Mouse (Mus musculus) thymus, adult 2 months (tissue): Measurements from ENCODE around the gene S100a9.

Source experiments
- CTCF ChIP-seq: fragments of 200-500 bp; IDR thresholded peaks from 2 replicates; pipeline ENCODE4 v1.5.1; 2012; ENCODE audit warnings: mild to moderate bottlenecking, control low read depth, low read length, moderate library complexity, borderline replicate concordance; ENCODE audit not compliant: control insufficient read depth, poor library complexity, insufficient read depth; ENCODE audit errors: extremely low read depth
- POLR2A ChIP-seq: fragments of 200-500 bp; IDR thresholded peaks from 2 replicates; pipeline ENCODE4 v1.6.1; 2012; ENCODE audit warnings: mild to moderate bottlenecking, low read length, control low read depth, moderate library complexity; ENCODE audit not compliant: control insufficient read depth, poor library complexity, insufficient read depth; ENCODE audit errors: extremely low read depth

DNA sequence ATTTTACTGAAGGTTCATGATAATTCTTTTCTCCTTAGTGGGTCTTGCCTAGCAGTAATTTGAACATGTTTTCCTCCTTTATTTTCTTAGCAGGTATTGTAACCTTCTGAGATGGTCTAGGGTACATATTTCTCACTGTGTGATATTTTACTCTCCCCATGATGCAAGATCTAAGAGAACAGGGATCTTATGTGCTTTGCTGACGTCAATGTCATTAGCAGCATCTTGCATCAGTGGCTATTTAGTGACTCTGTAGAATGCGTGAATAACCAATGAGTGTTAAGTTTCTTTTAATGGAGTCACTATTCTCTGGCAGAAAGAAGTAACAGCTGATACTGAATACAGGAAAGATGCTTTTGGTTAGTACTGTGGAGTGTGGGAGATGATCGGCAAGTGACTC, 11.6 kb downstream of the S100a9 start:
- TF ChIP-seq CTCF (no peak), POLR2A (no peak)
